Mouse (Mus musculus) MEL (cell line): ENCODE results near the gene Chst8.

Source experiments
- CHD1 ChIP-seq: IDR thresholded peaks from 2 replicates; pipeline ENCODE4 v1.6.1; 2012; ENCODE audit warnings: low read depth, mild to moderate bottlenecking, inconsistent platforms, low read length, improper control_type of control experiment
- CTCF ChIP-seq, 3 experiments: IDR thresholded peaks in 2 of 3; conservative IDR thresholded peaks in 1 of 3; 2 replicates each; pipeline ENCODE4 v1.5.1; 2011 to 2012; ENCODE audit warnings: low read length in 3 of 3, low read depth in 2 of 3, mild to moderate bottlenecking in 2 of 3, improper control_type of control experiment in 1 of 3, inconsistent platforms in 1 of 3, mixed read lengths in 1 of 3, moderate library complexity in 1 of 3; ENCODE audit not compliant: control insufficient read depth in 1 of 3, insufficient read depth in 1 of 3, poor library complexity in 1 of 3, severe bottlenecking in 1 of 3
- ELF1 ChIP-seq: IDR thresholded peaks from 2 replicates; pipeline ENCODE4 v1.6.1; 2014; ENCODE audit warnings: low read depth, mild to moderate bottlenecking, inconsistent platforms, low read length, improper control_type of control experiment, moderate library complexity
- EP300 ChIP-seq, 2 experiments: IDR thresholded peaks; 2 replicates each; pipeline ENCODE4 v1.6.1; 2011; ENCODE audit warnings: improper control_type of control experiment in 2 of 2, low read length in 2 of 2, low read depth in 1 of 2, mild to moderate bottlenecking in 1 of 2
- ETS1 ChIP-seq: IDR thresholded peaks from 2 replicates; pipeline ENCODE4 v1.6.1; 2012; ENCODE audit warnings: low read depth, mild to moderate bottlenecking, inconsistent platforms, low read length, improper control_type of control experiment, moderate library complexity
- GABPA ChIP-seq: IDR thresholded peaks from 2 replicates; pipeline ENCODE4 v1.6.1; 2012; ENCODE audit warnings: low read depth, mild to moderate bottlenecking, inconsistent platforms, low read length, improper control_type of control experiment, moderate library complexity
- GATA1 ChIP-seq: IDR thresholded peaks from 2 replicates; pipeline ENCODE4 v1.6.1; 2011; ENCODE audit warnings: low read depth, low read length, improper control_type of control experiment
- MAX ChIP-seq: IDR thresholded peaks from 2 replicates; pipeline ENCODE4 v1.6.1; 2011; ENCODE audit warnings: low read length, improper control_type of control experiment
- NELFE ChIP-seq: IDR thresholded peaks from 2 replicates; pipeline ENCODE4 v1.6.1; 2011; ENCODE audit warnings: low read depth, low read length, improper control_type of control experiment
- POLR2A ChIP-seq, 2 experiments: IDR thresholded peaks; 2 replicates each; pipeline ENCODE4 v1.6.1; 2011 to 2012; ENCODE audit warnings: low read length in 2 of 2, mild to moderate bottlenecking in 2 of 2, control low read depth in 1 of 2, improper control_type of control experiment in 1 of 2, low read depth in 1 of 2, moderate library complexity in 1 of 2; ENCODE audit not compliant: control insufficient read depth in 1 of 2, insufficient read depth in 1 of 2, poor library complexity in 1 of 2
- POLR2AphosphoS2 ChIP-seq: IDR thresholded peaks from 2 replicates; pipeline ENCODE4 v1.6.1; 2011; ENCODE audit warnings: low read length, improper control_type of control experiment
- POLR2AphosphoS5 ChIP-seq: IDR thresholded peaks from 2 replicates; pipeline ENCODE4 v1.6.1; 2012; ENCODE audit warnings: low read depth, borderline replicate concordance, mild to moderate bottlenecking, inconsistent platforms, low read length, moderate library complexity, mixed read lengths
- UBTF ChIP-seq: IDR thresholded peaks from 2 replicates; pipeline ENCODE4 v1.6.1; 2012; ENCODE audit warnings: low read depth, mild to moderate bottlenecking, inconsistent platforms, low read length, improper control_type of control experiment, moderate library complexity, borderline replicate concordance; ENCODE audit not compliant: insufficient read depth
- USF2 ChIP-seq, 2 experiments: IDR thresholded peaks; 2 replicates each; pipeline ENCODE4 v1.6.1; 2011 to 2012; ENCODE audit warnings: improper control_type of control experiment in 2 of 2, low read length in 2 of 2, borderline replicate concordance in 1 of 2, inconsistent platforms in 1 of 2, low read depth in 1 of 2, mild to moderate bottlenecking in 1 of 2; ENCODE audit not compliant: insufficient read depth in 1 of 2

- TF ChIP-seq POLR2A (IDR thresholded peaks at IDR 0.05; ENCODE audit: control insufficient read depth in 1 of 2, insufficient read depth in 1 of 2, low read depth in 1 of 2, low read length in 2 of 2, poor library complexity in 1 of 2): no peak
- no peak for TF ChIP-seq POLR2AphosphoS5
- TF ChIP-seq EP300 (IDR thresholded peaks at IDR 0.05; ENCODE audit: low read depth in 1 of 2, low read length in 2 of 2): no peak
- TF ChIP-seq GATA1: no peak
- TF ChIP-seq CTCF (IDR thresholded peaks at IDR 0.05 in 2 of 3, conservative IDR thresholded peaks at IDR 0.05 in 1 of 3; ENCODE audit: control insufficient read depth in 1 of 3, insufficient read depth in 1 of 3, low read depth in 2 of 3, low read length in 3 of 3, poor library complexity in 1 of 3, severe bottlenecking in 1 of 3): no peak
- TF ChIP-seq USF2 (IDR thresholded peaks at IDR 0.05; ENCODE audit: borderline replicate concordance in 1 of 2, insufficient read depth in 1 of 2, low read depth in 1 of 2, low read length in 2 of 2): no peak
- no peak for TF ChIP-seq POLR2AphosphoS2
- no peak for TF ChIP-seq UBTF
- no peak for TF ChIP-seq MAX
- TF ChIP-seq CHD1: no peak
- TF ChIP-seq ETS1: no peak
- no peak for TF ChIP-seq NELFE
- no peak for TF ChIP-seq ELF1
- TF ChIP-seq GABPA: no peak
Observed at GRCm38 (mm10) chr7:34647052-34647451, 165.5 kb downstream of the Chst8 start.
